Mouse (Mus musculus) embryonic facial prominence, embryonic 12.5 days (tissue): ENCODE measurements around the gene Cel. TPM values are rescaled to one million over a fixed set of nuclear protein-coding genes. Genes with fewer than 3 reads are reported as not detected.

Experiments used
- ATAC-seq: fragments of 200-750 bp; cut with Nextera tagmentation; 2 replicates; pipeline ENCODE4 v1.8.0; 2017; ENCODE audit not compliant: insufficient number of reproducible peaks, insufficient read depth, low FRiP score, low TSS enrichment
- H3K27ac ChIP-seq: fragments of 300-500 bp; sonication (generic); 2 replicates; pipeline ENCODE4 v1.5.1; 2016; ENCODE audit warnings: mild to moderate bottlenecking
- H3K27me3 ChIP-seq: fragments of 300-500 bp; sonication (generic); 2 replicates; pipeline ENCODE4 v1.6.1; 2016; ENCODE audit warnings: mild to moderate bottlenecking, moderate library complexity
- H3K36me3 ChIP-seq: fragments of 300-500 bp; sonication (generic); 2 replicates; pipeline ENCODE4 v1.6.1; 2016; ENCODE audit warnings: mild to moderate bottlenecking
- H3K4me1 ChIP-seq: fragments of 300-500 bp; sonication (generic); 2 replicates; pipeline ENCODE4 v1.6.1; 2016
- H3K4me2 ChIP-seq: fragments of 300-500 bp; sonication (generic); replicated peaks from 2 replicates; pipeline ENCODE4 v1.6.1; 2016; ENCODE audit warnings: mild to moderate bottlenecking, moderate library complexity
- H3K4me3 ChIP-seq: fragments of 300-500 bp; sonication (generic); 2 replicates; pipeline ENCODE4 v1.5.1; 2016; ENCODE audit warnings: mild to moderate bottlenecking
- H3K9ac ChIP-seq: fragments of 300-500 bp; sonication (generic); 2 replicates; pipeline ENCODE4 v1.6.1; 2016; ENCODE audit warnings: mild to moderate bottlenecking, moderate library complexity
- H3K9me3 ChIP-seq: fragments of 300-500 bp; sonication (generic); 2 replicates; pipeline ENCODE4 v1.6.1; 2016; ENCODE audit warnings: mild to moderate bottlenecking, moderate library complexity
- WGBS: fragments of 180-500 bp; shearing (Covaris S2); methylation state at CpG from one replicate; pipeline ENCODE4 v1.1.7; 2016; 5-methylcytosine and 5-hydroxymethylcytosine counted together
- polyA plus RNA-seq: library from polyadenylated mRNA; unstranded; fragments of >200 nt; fragmentation: Nextera tagmentation; extraction: Ambion mirVana; gene quantifications from 2 replicates; pipeline ENCODE4 v1.2.1, GENCODE M21; 2016

Cel gene
- polyA plus RNA-seq, 1 experiment from 2014 or later = not detected

DNA sequence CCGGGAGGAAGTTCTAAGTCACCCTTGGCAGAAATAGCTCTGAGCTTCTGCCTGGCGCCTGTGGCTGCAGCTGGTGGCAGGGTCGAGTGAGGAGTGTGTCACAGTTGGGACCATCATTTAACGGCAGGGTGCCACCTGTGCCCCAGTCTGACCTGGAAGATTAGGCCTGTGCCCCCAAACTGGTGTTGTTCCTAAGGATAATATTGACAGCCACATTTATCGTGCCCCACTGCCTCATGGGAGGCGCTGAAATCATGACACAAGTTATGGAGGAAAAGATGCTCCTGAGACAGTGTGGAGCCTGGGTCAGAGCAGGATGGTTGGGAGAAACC lies 36.3 kb upstream of the Cel start:
- Histone ChIP-seq H3K4me2 (no peak overlapping the region), H3K27me3 (no peaks in the 10 kb centered on the region), H3K4me1 (peaks cover 4% of the 10 kb centered on the region; the same call in 1 of the 2 replicates), H3K4me3 (no peak overlapping the region), H3K9me3 (no peaks in the 10 kb centered on the region), H3K36me3 (no peaks in the 10 kb centered on the region), H3K9ac (no peak overlapping the region), H3K27ac (no peak overlapping the region)
- ATAC-seq = no peak
- WGBS = 80% methylated on average over 6 of the region's 6 CpGs

DNA sequence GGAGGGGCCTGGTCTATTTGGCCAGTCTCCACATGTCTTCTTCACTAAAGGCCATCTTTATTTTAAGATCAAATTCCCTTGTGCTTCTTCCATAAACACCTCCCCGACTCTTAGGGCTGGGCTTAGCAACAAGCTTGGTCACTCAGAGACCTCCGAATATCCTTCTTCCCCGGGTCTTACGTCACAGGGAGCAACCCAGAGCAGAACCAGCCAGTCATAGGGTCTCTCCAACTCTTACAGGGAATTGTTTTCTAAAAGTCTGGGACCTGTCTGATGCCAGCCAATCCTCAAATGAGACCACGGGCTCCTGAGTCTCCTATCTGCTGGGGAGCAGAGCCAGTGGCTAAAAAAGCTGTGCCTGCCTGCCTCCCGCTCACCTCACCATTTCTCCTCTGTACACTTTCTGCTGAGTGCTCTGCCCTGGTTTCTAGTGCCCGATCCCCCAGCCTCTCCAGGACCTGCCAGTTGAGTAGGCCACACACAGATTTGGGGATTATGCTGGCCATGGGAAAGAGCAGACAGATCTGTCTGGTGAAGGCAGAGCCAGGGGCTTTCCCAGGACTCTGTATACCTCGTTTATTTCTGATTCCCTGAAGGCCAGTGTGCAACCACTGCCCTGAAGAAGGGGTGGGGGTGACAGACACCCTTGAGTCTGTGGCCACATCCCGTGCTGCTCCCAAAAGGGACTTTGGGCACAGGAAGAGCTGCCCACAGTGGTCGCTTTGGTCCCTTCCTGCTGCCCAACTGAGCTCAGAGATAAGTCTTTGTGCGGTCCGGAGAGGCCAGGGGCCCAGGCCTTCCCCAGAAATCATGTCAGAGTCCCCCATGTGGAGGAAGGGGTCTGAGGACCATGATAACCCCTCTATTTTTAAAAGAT lies 35.7 kb upstream of the Cel start:
- H3K36me3 ChIP-seq = no peaks in the 10 kb centered on the region
- H3K4me3 ChIP-seq = no peak overlapping the region
- no peak overlapping the region for H3K9ac ChIP-seq
- H3K27me3 ChIP-seq = no peaks in the 10 kb centered on the region
- H3K9me3 ChIP-seq = no peaks in the 10 kb centered on the region
- H3K4me2 ChIP-seq = no peak overlapping the region
- WGBS = 58% methylated on average over 12 of the region's 12 CpGs
- no peak overlapping the region for H3K27ac ChIP-seq
- peaks cover 4% of the 10 kb centered on the region; the same call in 1 of the 2 replicates for H3K4me1 ChIP-seq
- ATAC-seq = no peak

DNA sequence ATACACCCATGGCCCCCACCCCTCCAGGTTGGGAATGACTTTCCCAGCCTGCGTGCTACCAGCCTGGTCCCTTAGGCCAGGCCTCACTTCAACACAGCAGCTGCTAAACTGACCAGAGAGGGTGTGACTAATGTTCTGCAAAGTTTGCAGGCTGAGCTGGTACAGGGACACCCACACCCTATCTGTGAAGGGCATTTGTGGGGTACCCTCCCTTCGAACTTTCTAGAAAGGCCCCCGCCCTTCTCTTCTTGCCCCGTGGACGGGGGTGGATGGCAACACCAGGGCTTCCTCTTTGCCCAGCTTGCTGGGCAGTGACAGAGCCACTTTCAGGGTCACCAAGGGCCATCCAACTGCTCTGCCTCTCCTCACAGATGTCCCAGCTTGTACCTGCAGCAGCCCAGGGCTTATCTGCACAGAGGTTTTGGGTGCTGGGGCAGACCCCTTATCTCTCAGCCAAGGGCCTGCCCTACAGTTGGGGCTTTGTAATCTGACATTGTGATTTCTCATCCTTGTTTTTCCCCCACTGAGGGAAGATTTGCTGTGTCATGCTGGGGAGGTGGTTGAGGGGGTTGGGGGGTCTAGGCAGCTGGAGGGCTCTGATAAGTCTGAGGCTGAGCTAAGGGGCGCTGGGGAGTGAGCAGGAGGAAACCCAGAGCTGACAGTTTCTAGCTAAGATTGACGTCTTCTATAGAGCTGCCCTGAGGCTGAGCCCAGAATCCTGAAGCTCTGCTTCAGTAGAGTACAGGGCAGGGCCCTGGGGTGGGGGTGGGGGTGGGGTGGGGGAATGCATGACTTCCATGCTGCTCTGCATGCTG lies 34.7 kb upstream of the Cel start:
- WGBS = 65% methylated on average over 7 of the region's 7 CpGs
- Histone ChIP-seq H3K9ac (no peak overlapping the region), H3K36me3 (no peaks in the 10 kb centered on the region), H3K27me3 (0 out of 2 replicates have a peak, but pooled peaks cover 2% of the 10 kb centered on the region), H3K4me3 (no peak overlapping the region), H3K27ac (no peak overlapping the region), H3K4me2 (no peak overlapping the region), H3K9me3 (no peaks in the 10 kb centered on the region), H3K4me1 (peaks cover 4% of the 10 kb centered on the region; the same call in 1 of the 2 replicates)
- ATAC-seq = 0 out of 2 replicates have a peak, but pooled peaks have one; percentile 37

DNA sequence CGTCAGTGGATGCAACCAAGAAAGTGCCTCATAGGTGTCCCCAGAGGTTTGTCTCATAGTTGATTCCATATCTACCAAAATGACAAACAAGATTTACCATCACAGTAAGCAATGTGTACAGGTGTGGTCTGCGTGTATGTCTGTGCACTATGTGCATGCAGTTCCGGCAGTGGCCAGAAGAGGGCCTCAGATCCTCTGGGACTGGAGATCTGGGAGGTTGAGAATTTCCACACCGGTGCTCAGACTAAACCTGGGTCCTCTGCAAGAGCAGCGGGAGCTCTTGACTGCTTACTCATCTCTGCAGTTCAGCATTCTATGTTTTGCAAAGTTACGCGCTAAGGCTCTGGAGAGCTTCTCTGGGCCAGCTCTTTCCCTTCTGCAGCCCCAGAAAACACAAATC lies 33.8 kb upstream of the Cel start:
- Histone ChIP-seq H3K4me1 (peaks cover 4% of the 10 kb centered on the region; the same call in 1 of the 2 replicates), H3K4me2 (no peak overlapping the region), H3K27ac (no peak overlapping the region), H3K36me3 (no peaks in the 10 kb centered on the region), H3K4me3 (no peak overlapping the region), H3K27me3 (0 out of 2 replicates have a peak, but pooled peaks cover 2% of the 10 kb centered on the region), H3K9ac (no peak overlapping the region), H3K9me3 (no peaks in the 10 kb centered on the region)
- 93% methylated on average over 7 of the region's 7 CpGs for WGBS
- ATAC-seq = no peak

DNA sequence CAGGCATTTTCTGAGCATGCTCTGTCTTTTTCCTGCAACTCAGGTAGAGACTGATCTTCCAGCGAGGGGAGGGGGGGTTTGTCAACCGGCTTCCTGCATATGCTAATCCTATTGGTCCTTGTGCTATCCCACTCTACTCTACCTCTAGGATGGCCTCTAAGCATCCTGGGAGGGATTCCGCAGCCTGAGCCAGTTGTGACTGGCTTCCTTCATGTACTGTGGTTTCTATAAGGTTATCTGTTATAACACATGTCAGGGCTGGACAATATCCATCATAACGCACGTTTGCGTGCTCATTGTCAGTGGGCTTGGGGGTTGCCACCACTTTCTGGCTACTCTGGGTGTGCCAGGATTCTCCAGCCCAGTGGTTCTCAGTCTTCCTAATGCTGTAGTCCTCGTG lies 32.8 kb upstream of the Cel start:
- Histone ChIP-seq H3K9me3 (no peaks in the 10 kb centered on the region), H3K27me3 (0 out of 2 replicates have a peak, but pooled peaks cover 2% of the 10 kb centered on the region), H3K4me2 (no peak overlapping the region), H3K27ac (no peak overlapping the region), H3K9ac (no peak overlapping the region), H3K36me3 (no peaks in the 10 kb centered on the region), H3K4me1 (peaks cover 4% of the 10 kb centered on the region; the same call in 1 of the 2 replicates), H3K4me3 (no peak overlapping the region)
- WGBS = 82% methylated on average over 7 of the region's 7 CpGs
- no peak for ATAC-seq

DNA sequence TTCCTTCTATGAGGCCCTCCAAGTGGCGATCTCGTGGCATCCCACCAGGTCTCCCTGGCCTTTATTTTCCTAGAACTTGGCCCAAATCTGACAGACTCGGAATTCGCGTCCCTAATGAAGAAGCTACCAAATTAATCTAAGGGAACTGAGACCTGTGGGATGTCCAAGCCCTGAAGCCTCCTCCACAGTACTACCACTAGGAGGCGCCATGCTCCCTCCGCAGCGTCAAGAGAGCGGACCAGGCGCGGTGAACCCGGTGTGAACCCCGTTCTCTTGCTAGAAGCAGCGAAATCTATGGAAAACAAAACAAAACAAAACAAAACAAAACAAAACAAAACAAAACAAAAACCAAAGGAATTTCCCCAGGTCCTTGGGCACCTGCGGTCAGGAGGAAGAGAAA lies 29.6 kb upstream of the Cel start:
- Histone ChIP-seq H3K27ac (no peak overlapping the region), H3K36me3 (no peaks in the 10 kb centered on the region), H3K9me3 (no peaks in the 10 kb centered on the region), H3K4me1 (no peaks in the 10 kb centered on the region), H3K4me3 (no peak overlapping the region), H3K4me2 (no peak overlapping the region), H3K9ac (no peak overlapping the region), H3K27me3 (0 out of 2 replicates have a peak, but pooled peaks cover 2% of the 10 kb centered on the region)
- no peak for ATAC-seq
- WGBS = 7% methylated on average over 15 of the region's 15 CpGs

DNA sequence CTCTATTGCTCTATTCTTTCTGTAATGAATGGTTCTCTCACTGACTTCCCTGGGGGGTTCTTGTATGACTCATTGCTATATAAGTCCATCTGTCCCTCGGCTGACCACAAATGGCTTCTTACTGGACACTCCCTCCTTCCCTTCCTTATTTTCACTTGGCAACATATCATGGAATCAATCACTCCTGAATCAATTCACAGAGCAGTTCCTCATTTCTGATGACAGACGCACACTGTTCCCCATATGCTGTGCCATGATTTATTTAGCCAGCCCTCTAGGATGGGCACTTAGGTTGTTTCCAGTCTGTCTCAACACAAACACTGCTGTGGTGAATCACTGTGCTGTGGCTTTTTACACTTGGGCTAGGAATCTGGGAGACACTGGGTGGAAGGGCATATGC lies 28.3 kb upstream of the Cel start:
- WGBS = 79% methylated on average over 2 of the region's 2 CpGs

DNA sequence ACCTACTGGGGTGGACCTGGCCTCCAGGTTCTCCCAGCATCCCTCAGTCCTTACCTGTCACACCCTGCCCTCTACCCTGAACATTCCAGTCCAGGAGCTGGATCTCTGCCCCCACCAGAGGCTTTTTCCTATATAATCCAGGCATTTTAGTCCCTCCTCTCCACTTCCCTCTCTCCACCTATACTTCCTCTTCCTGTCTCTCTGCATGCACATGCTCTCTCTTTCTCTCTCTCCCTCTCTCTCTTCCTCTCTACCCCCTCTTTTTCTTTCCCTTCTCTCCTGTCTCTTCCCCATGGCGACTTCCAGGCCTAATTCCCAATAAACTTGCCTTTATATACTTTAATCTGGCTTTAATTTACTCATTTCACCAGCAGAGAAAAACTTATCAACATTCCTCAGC lies 25.4 kb upstream of the Cel start:
- no peak overlapping the region for H3K9ac ChIP-seq
- ATAC-seq = no peak
- no peak overlapping the region for H3K4me3 ChIP-seq
- no peak overlapping the region for H3K4me2 ChIP-seq
- no peak overlapping the region for H3K27ac ChIP-seq
- no peaks in the 10 kb centered on the region for H3K9me3 ChIP-seq
- 24% methylated on average over 1 of the region's 1 CpGs for WGBS
- H3K36me3 ChIP-seq = no peaks in the 10 kb centered on the region
- H3K27me3 ChIP-seq = 0 out of 2 replicates have a peak, but pooled peaks cover 2% of the 10 kb centered on the region
- peaks cover under 1% of the 10 kb centered on the region; the same call in 1 of the 2 replicates for H3K4me1 ChIP-seq

More for the DNA sequence above, 28.3 kb upstream of the Cel start:
- Histone ChIP-seq H3K36me3 (no peaks in the 10 kb centered on the region), H3K27me3 (0 out of 2 replicates have a peak, but pooled peaks cover 2% of the 10 kb centered on the region), H3K9ac (no peak overlapping the region), H3K4me1 (no peaks in the 10 kb centered on the region), H3K4me2 (no peak overlapping the region), H3K9me3 (no peaks in the 10 kb centered on the region), H3K27ac (no peak overlapping the region), H3K4me3 (no peak overlapping the region)
- no peak for ATAC-seq

DNA sequence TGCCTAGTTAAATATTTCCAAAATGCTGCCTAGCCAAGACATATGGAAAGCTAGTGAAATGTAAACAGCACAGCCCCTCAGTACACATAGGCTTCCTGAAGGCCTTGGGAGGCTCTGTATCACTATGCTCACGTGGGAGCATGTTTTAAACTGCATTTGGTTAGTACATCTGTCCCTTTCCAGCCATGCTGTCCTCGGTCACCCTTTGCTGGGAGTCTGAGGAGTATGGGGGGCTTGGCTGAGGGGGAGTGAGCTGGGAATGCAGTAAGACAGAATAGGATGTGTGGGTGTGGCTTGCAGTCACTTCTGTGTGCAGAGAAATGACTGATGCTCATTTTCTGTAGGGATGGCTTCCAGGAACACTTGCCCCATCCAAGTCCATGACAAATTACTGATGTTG lies 22.5 kb upstream of the Cel start:
- WGBS = 52% methylated on average over 2 of the region's 2 CpGs
- H3K9me3 ChIP-seq = no peaks in the 10 kb centered on the region
- H3K27ac ChIP-seq = no peak overlapping the region
- ATAC-seq = no peak
- no peak overlapping the region for H3K9ac ChIP-seq
- H3K36me3 ChIP-seq = 0 out of 2 replicates have a peak, but pooled peaks cover 2% of the 10 kb centered on the region
- no peak overlapping the region for H3K4me2 ChIP-seq
- H3K4me3 ChIP-seq = no peak overlapping the region
- H3K4me1 ChIP-seq = peaks cover 7% of the 10 kb centered on the region; the same call in 1 of the 2 replicates
- no peaks in the 10 kb centered on the region for H3K27me3 ChIP-seq

DNA sequence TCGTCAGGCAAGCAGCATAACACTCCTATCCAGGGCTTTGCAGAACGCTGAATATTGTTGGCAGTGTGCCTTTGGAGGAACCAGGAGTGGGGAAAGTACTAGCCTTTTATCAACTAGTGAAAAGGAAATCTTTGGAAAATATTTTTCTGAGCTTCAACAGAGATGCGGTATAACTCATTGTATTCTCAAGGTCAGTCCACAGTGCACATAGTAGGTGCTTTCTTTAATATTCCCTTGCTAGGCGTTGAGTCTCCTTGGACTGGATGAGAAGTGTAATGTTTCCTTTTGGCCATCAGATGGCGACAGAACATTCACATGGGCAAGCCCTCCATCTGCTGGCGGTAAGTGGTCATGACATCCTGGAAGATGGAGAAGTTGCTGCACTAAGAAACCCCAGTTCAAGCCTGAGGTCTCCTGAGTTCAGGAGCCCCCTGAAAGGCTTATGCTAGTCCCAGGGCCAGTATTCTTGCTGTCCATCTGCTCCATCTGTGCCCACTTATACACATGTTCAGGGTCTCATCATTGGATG lies 21.9 kb upstream of the Cel start:
- H3K9me3 ChIP-seq = no peaks in the 10 kb centered on the region
- H3K27me3 ChIP-seq = no peaks in the 10 kb centered on the region
- no peak overlapping the region for H3K4me3 ChIP-seq
- no peak for ATAC-seq
- H3K9ac ChIP-seq = no peak overlapping the region
- peaks cover 7% of the 10 kb centered on the region; the same call in 1 of the 2 replicates for H3K4me1 ChIP-seq
- no peak overlapping the region for H3K4me2 ChIP-seq
- no peak overlapping the region for H3K27ac ChIP-seq
- H3K36me3 ChIP-seq = 0 out of 2 replicates have a peak, but pooled peaks cover 7% of the 10 kb centered on the region
- WGBS = 18% methylated on average over 6 of the region's 6 CpGs

DNA sequence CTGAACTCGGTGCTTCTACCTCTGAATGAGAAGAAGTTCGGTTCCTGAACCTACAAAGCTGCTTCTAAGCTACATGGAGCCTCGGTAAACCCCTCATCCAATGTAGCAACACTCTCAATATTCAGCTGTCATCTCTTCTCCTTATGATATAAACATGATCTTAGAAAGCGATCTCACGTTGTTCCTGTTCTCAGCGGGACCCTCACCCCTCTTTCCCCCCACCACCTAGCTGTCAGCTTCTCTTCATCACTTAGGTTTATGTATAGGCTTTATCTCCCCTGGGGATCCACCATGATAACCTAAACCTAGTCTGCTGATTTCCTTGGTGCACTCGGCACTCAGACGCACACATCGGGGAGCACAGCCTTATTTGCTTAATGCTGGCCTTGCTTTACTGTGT lies 20.4 kb upstream of the Cel start, which contains the start of gene Gtf3c5:
TSS of gene Gtf3c5 (minus strand) at position 101 of the 400 bp plus-strand sequence.
- peak within 1 kb of the TSS; percentile 90 for H3K27ac ChIP-seq
- peaks cover 7% of the 10 kb centered on the region; the same call in 1 of the 2 replicates for H3K4me1 ChIP-seq
- H3K36me3 ChIP-seq = peaks cover 22% of the 10 kb centered on the region; the same call in 1 of the 2 replicates
- no peak for ATAC-seq
- peak within 1 kb of the TSS; percentile 69 for H3K9ac ChIP-seq
- H3K9me3 ChIP-seq = no peaks in the 10 kb centered on the region
- WGBS = 76% methylated on average over 9 of the region's 9 CpGs
- peak within 1 kb of the TSS; percentile 61 for H3K4me2 ChIP-seq
- H3K4me3 ChIP-seq = peak within 1 kb of the TSS; percentile 72
- no peaks in the 10 kb centered on the region for H3K27me3 ChIP-seq
